Mouse (Mus musculus) liver, embryonic 13.5 days (tissue): ENCODE measurements around the gene Fyttd1. TPM values are rescaled to one million over a fixed set of nuclear protein-coding genes. Genes with fewer than 3 reads are reported as not detected.

Experiments used
- ATAC-seq: fragments of 200-750 bp; cut with Nextera tagmentation; 2 replicates; pipeline ENCODE4 v1.8.0; 2017; ENCODE audit warnings: low read depth, mild to moderate bottlenecking, moderate number of reproducible peaks, moderate library complexity
- DNase-seq: peaks from one replicate; pipeline ENCODE4 v3.0.0; 2022
- H3K27ac ChIP-seq: fragments of 300-500 bp; sonication (generic); 2 replicates; pipeline ENCODE4 v1.5.1; 2015; ENCODE audit warnings: moderate library complexity, mild to moderate bottlenecking, inconsistent platforms
- H3K27me3 ChIP-seq: fragments of 300-500 bp; sonication (generic); 2 replicates; pipeline ENCODE4 v1.6.1; 2015; ENCODE audit warnings: mild to moderate bottlenecking, inconsistent platforms
- H3K36me3 ChIP-seq: fragments of 300-500 bp; sonication (generic); 2 replicates; pipeline ENCODE4 v1.6.1; 2015; ENCODE audit warnings: mild to moderate bottlenecking, inconsistent platforms
- H3K4me1 ChIP-seq: fragments of 300-500 bp; sonication (generic); replicated peaks from 2 replicates; pipeline ENCODE4 v1.6.1; 2015; ENCODE audit warnings: inconsistent platforms
- H3K4me2 ChIP-seq: fragments of 300-500 bp; sonication (generic); 2 replicates; pipeline ENCODE4 v1.6.1; 2015; ENCODE audit warnings: inconsistent platforms, mild to moderate bottlenecking, moderate library complexity
- H3K4me3 ChIP-seq: fragments of 300-500 bp; sonication (generic); replicated peaks from 2 replicates; pipeline ENCODE4 v1.5.1; 2015; ENCODE audit warnings: mild to moderate bottlenecking, inconsistent platforms
- H3K9ac ChIP-seq: fragments of 300-500 bp; sonication (generic); 2 replicates; pipeline ENCODE4 v1.6.1; 2015; ENCODE audit warnings: mild to moderate bottlenecking, inconsistent platforms
- H3K9me3 ChIP-seq: fragments of 300-500 bp; sonication (generic); replicated peaks from 2 replicates; pipeline ENCODE4 v1.6.1; 2016; ENCODE audit warnings: inconsistent platforms
- WGBS: fragments of 180-500 bp; shearing (Covaris S2); methylation state at CpG from one replicate; pipeline ENCODE4 v1.1.7; 2015; ENCODE audit not compliant: insufficient replicate concordance; 5-methylcytosine and 5-hydroxymethylcytosine counted together
- polyA plus RNA-seq: library from polyadenylated mRNA; unstranded; fragments of >200 nt; fragmentation: Nextera tagmentation; extraction: Ambion mirVana; gene quantifications from 2 replicates; pipeline ENCODE4 v1.2.1, GENCODE M21; 2015

The Fyttd1 gene
- polyA plus RNA-seq: 34.0 and 42.4 TPM in 2 replicates

DNA sequence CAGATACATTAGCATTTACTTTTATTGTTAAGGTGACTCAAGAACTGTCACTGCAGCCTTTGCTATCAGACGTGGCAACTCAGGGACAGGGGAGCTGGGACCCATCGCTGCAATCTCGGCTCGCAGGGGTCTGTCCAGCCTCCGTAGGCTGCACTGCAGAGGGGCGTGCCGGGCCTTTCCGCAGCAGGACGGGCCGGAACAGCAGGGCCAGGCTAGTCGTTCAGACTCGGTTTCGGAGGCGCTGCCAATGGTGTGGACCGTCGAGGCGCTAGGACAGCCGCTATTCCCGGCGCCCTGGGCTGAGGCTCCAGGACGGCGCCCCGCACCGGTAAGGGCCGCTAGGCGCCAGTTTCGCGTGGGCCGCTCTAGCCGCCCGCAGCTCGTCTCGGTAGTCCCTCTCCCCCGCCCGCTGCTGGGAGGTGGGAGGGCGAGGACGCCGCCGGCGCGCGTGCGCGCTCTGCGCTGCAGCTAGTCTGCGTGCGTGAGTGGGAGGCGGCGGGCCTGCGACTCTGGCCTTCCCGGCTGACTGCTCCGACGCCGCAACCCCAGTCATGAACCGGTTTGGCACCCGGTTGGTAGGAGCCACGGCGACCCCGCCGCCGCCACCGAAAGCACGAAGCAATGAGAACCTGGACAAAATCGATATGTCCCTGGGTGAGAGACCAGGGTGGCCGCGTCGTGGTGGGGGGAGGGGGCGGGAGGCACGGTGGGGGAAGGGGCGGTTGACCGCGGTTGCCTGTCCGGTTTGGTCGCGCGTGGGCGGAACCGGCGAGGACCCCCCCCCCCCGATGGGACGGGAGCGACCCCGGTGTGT is at the start of gene Fyttd1, which contains the start of gene Rubcn:
Fyttd1 (plus strand) TSS at position 158 of the 814 bp plus-strand sequence.
Rubcn (minus strand) TSS at position 424 of the 814 bp plus-strand sequence.
- peak within 1 kb of the TSS; percentile 80 for H3K4me3 ChIP-seq
- peak within 1 kb of the TSS; percentile 86 for H3K9ac ChIP-seq
- 1% methylated on average over 78 of the region's 83 CpGs for WGBS
- H3K4me2 ChIP-seq: peak within 1 kb of the TSS; percentile 98
- DNase-seq: peak; percentile 91
- H3K27ac ChIP-seq: peak within 1 kb of the TSS; percentile 67
- no peaks in the 10 kb centered on the region for H3K36me3 ChIP-seq
- H3K27me3 ChIP-seq: no peaks in the 10 kb centered on the region
- H3K4me1 ChIP-seq: peaks cover 28% of the 10 kb centered on the region
- H3K9me3 ChIP-seq: no peaks in the 10 kb centered on the region
- peak; percentile 96 for ATAC-seq

DNA sequence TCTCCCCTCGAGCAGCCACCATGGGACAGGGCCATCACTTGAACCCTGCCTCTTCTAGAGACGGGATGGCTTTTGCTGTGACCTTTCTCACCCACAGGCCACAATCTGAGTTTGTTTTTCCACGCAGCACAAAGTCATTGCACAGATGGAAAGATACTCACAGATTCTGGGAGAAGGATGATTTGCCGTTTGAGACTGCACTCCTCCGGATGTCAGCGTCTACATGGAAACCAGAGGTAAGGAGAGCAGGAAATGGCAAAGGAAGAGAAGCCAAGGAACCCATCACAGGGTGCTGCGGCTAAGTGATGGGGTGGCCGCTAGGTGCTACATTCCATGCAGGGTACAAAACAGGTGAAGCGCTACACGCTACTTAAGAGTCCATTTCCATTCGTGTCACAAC is 48.2 kb upstream of the Fyttd1 start:
- 83% methylated on average over 11 of the region's 11 CpGs for WGBS

DNA sequence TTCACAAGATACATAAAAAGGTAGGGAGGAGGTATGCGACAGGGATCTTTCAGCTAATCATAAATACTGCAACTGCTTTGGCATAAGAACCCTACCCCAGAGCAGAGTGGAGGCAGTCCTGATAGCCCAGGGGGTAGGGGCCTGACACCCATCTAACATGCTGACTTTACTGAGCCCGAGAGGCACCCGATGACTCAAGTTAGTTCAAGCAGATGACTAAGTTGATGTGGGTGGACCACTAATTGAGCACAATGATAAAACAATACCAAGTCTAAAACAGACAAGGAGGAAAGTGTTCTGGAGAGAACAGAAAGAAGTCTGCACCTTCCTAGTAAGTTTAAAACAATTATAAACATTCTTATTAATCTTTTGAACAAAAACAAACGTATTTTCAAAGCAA is 45.8 kb upstream of the Fyttd1 start:
- no peaks in the 10 kb centered on the region for H3K27me3 ChIP-seq
- no peaks in the 10 kb centered on the region for H3K4me1 ChIP-seq
- DNase-seq: no peak
- peaks cover 29% of the 10 kb centered on the region for H3K36me3 ChIP-seq
- H3K9ac ChIP-seq: no peak overlapping the region
- H3K4me3 ChIP-seq: no peak overlapping the region
- no peaks in the 10 kb centered on the region for H3K9me3 ChIP-seq
- no peak overlapping the region for H3K27ac ChIP-seq
- H3K4me2 ChIP-seq: no peak overlapping the region
- 79% methylated on average over 4 of the region's 4 CpGs for WGBS
- ATAC-seq: no peak

More for the DNA sequence above, 48.2 kb upstream of the Fyttd1 start:
- no peaks in the 10 kb centered on the region for H3K27me3 ChIP-seq
- DNase-seq: no peak
- H3K4me1 ChIP-seq: no peaks in the 10 kb centered on the region
- H3K4me3 ChIP-seq: no peak overlapping the region
- H3K36me3 ChIP-seq: peaks cover 41% of the 10 kb centered on the region
- no peak overlapping the region for H3K4me2 ChIP-seq
- H3K9ac ChIP-seq: no peak overlapping the region
- no peak for ATAC-seq
- no peak overlapping the region for H3K27ac ChIP-seq
- H3K9me3 ChIP-seq: no peaks in the 10 kb centered on the region

DNA sequence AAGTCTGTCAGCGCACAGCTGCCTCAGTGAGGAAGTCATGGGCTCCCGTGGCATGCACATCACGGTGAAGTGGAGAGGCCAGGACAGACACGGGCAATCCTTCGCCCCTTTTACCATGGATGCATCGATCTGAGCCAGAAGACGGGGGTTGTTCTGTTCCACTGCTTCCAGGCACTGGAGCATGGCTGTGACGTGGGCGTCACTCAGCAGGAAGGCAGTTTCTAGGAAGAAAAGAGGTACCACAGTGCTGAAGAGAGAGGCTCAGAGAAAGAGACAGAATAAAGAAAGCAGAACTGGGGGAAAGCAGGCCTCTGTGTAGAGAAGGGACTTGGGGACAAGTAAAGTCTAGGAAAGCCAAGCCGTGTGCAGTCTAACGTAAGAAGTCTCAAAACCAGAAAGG is 30.2 kb upstream of the Fyttd1 start:
- Histone ChIP-seq H3K9ac (no peak overlapping the region), H3K27me3 (no peaks in the 10 kb centered on the region), H3K27ac (no peak overlapping the region), H3K4me3 (no peak overlapping the region), H3K36me3 (peaks cover 41% of the 10 kb centered on the region), H3K4me1 (no peaks in the 10 kb centered on the region), H3K4me2 (no peak overlapping the region), H3K9me3 (no peaks in the 10 kb centered on the region)
- ATAC-seq (no peak), DNase-seq (no peak)
- WGBS: 85% methylated on average over 11 of the region's 11 CpGs

DNA sequence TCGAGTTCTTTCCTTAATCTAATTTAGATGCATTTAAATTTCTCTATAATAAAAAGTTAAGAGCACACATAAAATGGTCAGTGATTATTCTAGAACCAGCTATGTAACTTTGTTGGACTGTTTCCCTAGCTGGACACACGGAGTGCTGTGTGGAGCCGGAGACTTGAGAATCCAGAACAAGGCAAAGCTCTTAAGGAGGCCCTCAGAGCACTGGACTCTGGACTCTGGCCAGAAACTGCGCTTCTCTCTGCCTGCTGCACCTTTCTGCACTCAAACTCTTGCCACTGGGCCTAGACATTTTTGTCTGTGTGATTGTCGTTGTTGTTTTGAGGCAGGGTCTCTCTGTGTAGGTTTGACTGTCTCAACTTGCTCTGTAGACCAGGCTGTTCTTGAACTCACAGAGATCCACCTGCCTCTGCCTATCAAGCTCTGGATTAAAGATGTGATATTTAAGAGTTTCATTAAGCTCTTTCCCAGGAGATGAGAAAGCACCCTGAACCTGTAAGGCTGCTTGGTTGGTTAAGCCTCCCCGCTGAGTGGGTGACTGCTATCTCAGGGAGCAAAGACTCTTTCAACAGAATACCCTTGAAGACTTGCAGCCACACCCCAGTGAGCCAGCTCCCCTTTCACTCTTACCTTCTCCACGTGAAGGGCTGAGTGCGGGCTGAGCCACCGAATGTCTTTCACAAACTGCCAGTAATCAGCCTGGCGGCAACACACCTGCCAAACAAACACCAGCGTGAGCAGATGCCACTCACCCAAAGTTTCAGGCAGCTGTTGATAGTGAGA is 28.1 kb upstream of the Fyttd1 start:
- 80% methylated on average over 11 of the region's 11 CpGs for WGBS
- no peak overlapping the region for H3K4me2 ChIP-seq
- H3K9me3 ChIP-seq: no peaks in the 10 kb centered on the region
- H3K4me1 ChIP-seq: peaks cover 3% of the 10 kb centered on the region
- DNase-seq (no peak), ATAC-seq (no peak)
- H3K27ac ChIP-seq: no peak overlapping the region
- no peak overlapping the region for H3K4me3 ChIP-seq
- H3K27me3 ChIP-seq: no peaks in the 10 kb centered on the region
- no peak overlapping the region for H3K9ac ChIP-seq
- H3K36me3 ChIP-seq: peaks cover 36% of the 10 kb centered on the region

DNA sequence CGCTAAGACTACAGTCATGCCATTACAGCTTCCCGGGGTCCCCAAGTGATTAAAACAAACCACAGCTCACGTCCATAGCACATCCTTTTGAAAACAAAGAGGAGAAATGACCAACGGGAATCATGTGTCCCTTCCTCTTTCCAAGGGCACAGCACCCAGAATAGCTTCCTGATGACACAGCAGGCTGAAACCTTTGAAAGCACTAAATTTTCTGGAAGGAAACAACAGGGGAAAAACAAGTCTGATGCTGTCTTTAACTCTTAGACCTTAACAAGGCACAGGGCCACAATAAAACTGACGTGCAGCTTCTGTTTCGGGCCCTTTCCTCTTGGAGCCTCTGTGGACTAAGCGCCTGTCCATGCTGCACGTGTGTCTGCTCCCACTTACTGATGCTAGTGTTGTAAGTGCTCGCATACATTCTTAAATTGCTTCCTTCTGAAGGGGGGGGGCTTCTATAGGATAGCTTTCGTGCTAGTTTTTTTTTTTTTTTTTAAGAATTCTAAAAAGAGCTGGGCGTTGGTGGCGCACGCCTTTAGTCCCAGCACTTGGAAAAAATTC is 23.7 kb upstream of the Fyttd1 start:
- Histone ChIP-seq H3K27me3 (no peaks in the 10 kb centered on the region), H3K4me3 (no peak overlapping the region), H3K36me3 (peaks cover 11% of the 10 kb centered on the region), H3K4me2 (no peak overlapping the region), H3K4me1 (peaks cover 6% of the 10 kb centered on the region), H3K9ac (no peak overlapping the region), H3K27ac (no peak overlapping the region), H3K9me3 (no peaks in the 10 kb centered on the region)
- no peak for ATAC-seq
- no peak for DNase-seq
- WGBS: 48% methylated on average over 13 of the region's 13 CpGs

DNA sequence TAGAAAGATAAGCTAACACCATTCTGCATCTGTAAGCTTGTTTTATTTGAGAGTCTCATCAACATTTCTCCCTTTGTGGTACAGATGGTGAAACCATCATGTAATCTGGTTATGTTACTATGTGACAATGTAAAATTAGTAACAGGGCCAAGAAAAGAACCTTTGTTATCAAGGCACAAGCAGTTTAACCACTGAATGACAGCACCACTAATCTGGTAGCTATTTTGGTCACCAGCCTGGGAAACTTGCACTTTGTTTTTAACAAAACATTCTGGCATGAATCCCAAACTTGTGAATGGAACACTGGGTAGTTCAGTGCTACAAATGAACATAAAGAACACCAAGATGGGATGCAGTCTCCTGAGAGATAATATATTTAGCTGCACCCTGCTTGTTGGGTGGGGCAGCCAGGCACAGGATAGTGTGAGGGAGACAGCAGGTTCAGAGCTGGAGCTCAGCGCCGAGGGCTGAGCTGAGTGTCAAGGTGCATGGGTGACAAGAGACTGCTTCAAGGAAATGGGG is 23.2 kb upstream of the Fyttd1 start:
- DNase-seq: no peak
- Histone ChIP-seq H3K4me3 (no peak overlapping the region), H3K9me3 (no peaks in the 10 kb centered on the region), H3K27me3 (no peaks in the 10 kb centered on the region), H3K4me1 (peaks cover 6% of the 10 kb centered on the region), H3K36me3 (peaks cover 11% of the 10 kb centered on the region), H3K27ac (no peak overlapping the region), H3K4me2 (no peak overlapping the region), H3K9ac (no peak overlapping the region)
- WGBS: 17% methylated on average over 2 of the region's 2 CpGs
- ATAC-seq: no peak; the same call in 1 of the 2 replicates

DNA sequence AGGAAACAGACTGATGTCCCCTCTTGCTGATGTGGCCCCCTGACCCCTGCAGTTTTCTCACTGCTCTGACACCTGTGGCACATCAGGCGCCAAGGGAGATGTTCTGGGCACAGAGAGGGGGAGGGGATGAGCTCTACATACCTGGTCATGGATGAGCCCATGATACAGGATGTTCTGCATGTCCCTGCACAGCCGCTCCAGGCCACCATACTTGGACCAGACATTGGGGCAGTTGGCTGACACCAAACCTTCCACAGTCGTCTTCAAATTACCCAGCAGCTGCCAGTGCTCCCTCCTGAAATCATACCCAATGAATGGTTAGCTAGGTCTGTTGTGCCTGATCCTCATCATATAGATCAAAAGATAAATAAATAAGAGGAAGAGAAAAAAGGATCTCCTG is 20.5 kb upstream of the Fyttd1 start:
- no peaks in the 10 kb centered on the region for H3K27me3 ChIP-seq
- no peak for DNase-seq
- no peak for ATAC-seq
- H3K9ac ChIP-seq: no peak overlapping the region
- H3K4me1 ChIP-seq: peaks cover 6% of the 10 kb centered on the region
- H3K9me3 ChIP-seq: no peaks in the 10 kb centered on the region
- H3K36me3 ChIP-seq: peaks cover 6% of the 10 kb centered on the region; the same call in 1 of the 2 replicates
- H3K4me3 ChIP-seq: no peak overlapping the region
- 76% methylated on average over 3 of the region's 3 CpGs for WGBS
- no peak overlapping the region for H3K27ac ChIP-seq
- no peak overlapping the region for H3K4me2 ChIP-seq

DNA sequence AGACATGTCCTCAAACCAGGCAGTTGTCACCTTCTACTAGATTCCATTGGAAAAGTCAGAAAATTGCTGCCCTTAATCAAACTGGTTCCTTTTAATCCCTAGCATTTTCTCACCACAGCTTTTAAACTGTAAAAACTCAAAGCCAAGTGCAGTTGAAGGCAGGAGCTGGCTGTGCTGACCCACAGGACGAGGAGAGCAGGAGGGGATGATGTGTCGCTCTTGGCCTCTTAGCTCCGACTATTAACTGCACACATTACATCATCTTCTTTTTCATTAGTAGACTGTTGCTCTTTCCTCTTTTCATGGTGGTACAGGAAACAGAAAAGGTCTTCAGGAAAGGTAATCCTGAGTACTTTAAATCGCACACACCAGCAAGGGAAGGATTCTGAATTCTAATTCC is 18.9 kb upstream of the Fyttd1 start:
- WGBS: 61% methylated on average over 4 of the region's 4 CpGs
- no peaks in the 10 kb centered on the region for H3K27me3 ChIP-seq
- ATAC-seq: no peak

DNA sequence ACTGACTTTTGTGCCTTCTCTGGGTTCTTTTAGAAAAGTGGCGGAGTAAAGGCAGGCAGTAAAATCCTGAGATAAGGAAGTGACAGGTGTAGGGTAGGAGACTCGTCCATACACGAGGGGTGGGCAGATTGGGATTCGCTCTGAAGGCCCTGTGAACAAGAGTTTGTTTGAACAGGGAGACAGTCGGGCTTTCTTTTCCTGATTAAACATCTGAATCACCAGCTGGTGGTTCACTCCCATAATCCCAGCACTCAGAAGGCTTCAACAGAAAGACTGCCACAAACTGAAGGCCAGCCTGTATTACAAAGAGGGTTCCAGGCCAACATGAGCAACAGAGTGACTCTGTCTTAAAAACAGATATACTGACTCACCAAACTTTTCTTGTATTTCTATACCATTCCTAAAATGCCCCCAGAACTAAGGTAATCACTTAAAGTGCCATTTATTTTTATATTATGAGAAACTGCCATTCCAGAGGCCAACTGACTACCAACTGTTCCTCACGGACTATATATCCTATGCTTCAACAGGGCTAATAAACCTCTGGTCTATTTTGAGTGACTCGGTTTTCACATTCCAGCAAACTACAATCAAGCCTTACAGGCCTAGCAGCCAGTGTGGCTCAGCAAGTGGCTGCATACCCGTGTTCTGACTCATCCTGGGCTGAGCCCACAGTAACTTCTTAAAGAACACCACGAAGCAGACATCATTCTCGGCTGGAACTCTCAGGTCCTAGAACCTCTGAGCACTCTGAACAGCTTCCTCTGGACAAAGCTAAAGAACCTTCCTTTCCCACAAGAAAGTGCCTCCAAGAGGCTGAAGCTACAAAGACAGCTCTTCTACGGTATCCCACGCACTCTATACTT is 18.3 kb upstream of the Fyttd1 start:
- Histone ChIP-seq H3K27ac (no peak overlapping the region), H3K27me3 (no peaks in the 10 kb centered on the region), H3K36me3 (no peaks in the 10 kb centered on the region), H3K4me1 (peaks cover 6% of the 10 kb centered on the region), H3K9ac (no peak overlapping the region), H3K4me3 (no peak overlapping the region), H3K4me2 (no peak overlapping the region), H3K9me3 (no peaks in the 10 kb centered on the region)
- no peak for ATAC-seq
- 57% methylated on average over 12 of the region's 12 CpGs for whole genome bisulfite sequencing
- no peak for DNase-seq

More for the DNA sequence above, 18.9 kb upstream of the Fyttd1 start:
- DNase-seq: no peak
- Histone ChIP-seq H3K36me3 (peaks cover under 1% of the 10 kb centered on the region; the same call in 1 of the 2 replicates), H3K4me2 (no peak overlapping the region), H3K9me3 (no peaks in the 10 kb centered on the region), H3K9ac (no peak overlapping the region), H3K4me1 (peaks cover 6% of the 10 kb centered on the region), H3K27ac (no peak overlapping the region), H3K4me3 (no peak overlapping the region)
